Mouse (Mus musculus): ENCODE measurements around the gene Wdhd1. TPM values are rescaled to one million over a fixed set of nuclear protein-coding genes. Genes with fewer than 3 reads are reported as not detected.

Wdhd1 gene
- polyA plus RNA-seq, 1 experiment from 2014 or later, result 50.3 TPM

DNA sequence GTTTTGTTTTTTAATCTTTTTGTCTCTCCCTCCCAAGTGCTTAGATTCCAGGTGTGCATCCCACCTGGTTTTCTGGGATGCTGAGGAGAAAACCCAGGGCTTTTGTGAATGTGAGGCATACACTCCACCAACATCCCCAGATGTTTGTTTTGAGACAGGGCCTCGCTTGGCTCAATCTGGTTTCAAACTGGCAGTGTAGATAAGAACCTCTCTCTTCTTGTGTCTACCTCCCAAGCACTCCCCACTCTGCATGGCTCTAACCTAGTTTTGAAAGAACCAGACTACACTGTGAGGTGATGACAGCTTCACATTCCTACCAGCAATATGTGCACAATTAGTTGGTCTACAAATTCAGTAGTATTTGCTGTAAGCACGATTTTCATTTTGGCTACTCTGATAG lies 43.1 kb downstream of the Wdhd1 start:
- Histone ChIP-seq H3K4me3 (replicated peaks) (no peak overlapping the region), H3K4me2 (no peak overlapping the region), H3K36me3 (replicated peaks) (no peaks in the 10 kb centered on the region), H3K27ac (no peak overlapping the region), H3K4me1 (no peaks in the 10 kb centered on the region), H3K27me3 (no peaks in the 10 kb centered on the region), H3K9me3 (peaks cover 6% of the 10 kb centered on the region; the same call in 1 of the 2 replicates), H3K9ac (no peak overlapping the region)
- no peak for ATAC-seq (ENCODE audit: low FRiP score)
- WGBS, result 75% methylated on average over 2 of the region's 2 CpGs

DNA sequence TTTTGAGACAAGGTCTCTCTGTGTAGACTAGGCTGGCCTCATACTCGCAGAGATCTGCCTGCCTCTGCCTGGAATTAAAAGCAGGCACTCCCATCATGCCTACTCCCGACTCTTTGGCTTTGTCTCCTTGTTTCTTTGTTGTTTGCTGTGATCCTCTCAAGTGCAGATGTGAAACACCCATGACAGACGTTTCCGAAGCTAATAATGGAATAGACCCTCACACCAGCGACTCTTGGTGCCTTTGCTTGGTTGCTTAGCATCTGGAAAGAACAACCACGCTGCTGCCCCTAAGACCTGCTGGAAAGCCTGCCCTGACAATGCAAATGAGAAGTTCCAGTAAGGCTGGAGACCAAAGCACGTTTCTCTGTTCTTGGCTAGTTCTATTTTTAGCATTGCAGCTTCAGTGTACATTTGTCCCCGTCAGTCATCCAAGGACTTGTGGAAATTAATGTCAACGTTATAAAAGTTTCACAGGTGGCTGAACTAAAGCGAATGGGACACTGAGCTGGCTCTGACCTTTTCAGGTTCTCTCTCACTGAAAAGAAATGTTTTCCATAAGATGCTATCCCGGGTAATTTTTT lies 46.8 kb downstream of the Wdhd1 start:
- no peak for ATAC-seq (ENCODE audit: low FRiP score)
- WGBS, result 80% methylated on average over 11 of the region's 11 CpGs
- no peaks in the 10 kb centered on the region for H3K36me3 ChIP-seq (replicated peaks)

DNA sequence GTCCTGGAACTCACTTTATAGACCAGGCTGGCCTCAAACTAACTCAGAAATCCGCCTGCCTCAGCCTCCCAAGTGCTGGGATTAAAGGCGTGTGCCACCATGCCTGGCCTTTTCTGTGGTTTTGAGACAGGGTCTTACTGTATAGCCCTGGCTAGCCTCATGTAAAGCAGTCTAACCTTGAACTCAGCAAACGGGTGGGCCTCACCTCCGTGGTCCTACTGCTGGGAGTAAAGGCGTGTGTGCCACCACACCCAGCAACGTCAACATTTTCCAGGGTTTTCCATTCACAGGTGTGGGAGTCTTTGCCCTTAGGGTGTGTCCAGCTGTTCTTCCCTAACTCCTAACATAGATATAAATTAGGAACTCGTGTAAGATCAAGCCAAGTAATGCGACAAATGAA lies 50.7 kb downstream of the Wdhd1 start:
- 90% methylated on average over 8 of the region's 8 CpGs for WGBS
- H3K4me3 ChIP-seq (replicated peaks), result no peak overlapping the region
- no peaks in the 10 kb centered on the region for H3K36me3 ChIP-seq (replicated peaks)
- H3K4me1 ChIP-seq, result no peaks in the 10 kb centered on the region
- H3K9me3 ChIP-seq, result 0 out of 2 replicates have a peak, but pooled peaks cover 3% of the 10 kb centered on the region
- no peak for ATAC-seq (ENCODE audit: low FRiP score)
- no peak overlapping the region for H3K9ac ChIP-seq
- H3K4me2 ChIP-seq, result no peak overlapping the region
- no peaks in the 10 kb centered on the region for H3K27me3 ChIP-seq
- H3K27ac ChIP-seq, result no peak overlapping the region

More for the DNA sequence above, 46.8 kb downstream of the Wdhd1 start:
- H3K4me3 ChIP-seq (replicated peaks), result no peak overlapping the region
- H3K4me1 ChIP-seq, result no peaks in the 10 kb centered on the region
- H3K27ac ChIP-seq, result no peak overlapping the region
- no peak overlapping the region for H3K4me2 ChIP-seq
- no peaks in the 10 kb centered on the region for H3K27me3 ChIP-seq
- no peak overlapping the region for H3K9ac ChIP-seq
- H3K9me3 ChIP-seq, result 0 out of 2 replicates have a peak, but pooled peaks cover 3% of the 10 kb centered on the region

DNA sequence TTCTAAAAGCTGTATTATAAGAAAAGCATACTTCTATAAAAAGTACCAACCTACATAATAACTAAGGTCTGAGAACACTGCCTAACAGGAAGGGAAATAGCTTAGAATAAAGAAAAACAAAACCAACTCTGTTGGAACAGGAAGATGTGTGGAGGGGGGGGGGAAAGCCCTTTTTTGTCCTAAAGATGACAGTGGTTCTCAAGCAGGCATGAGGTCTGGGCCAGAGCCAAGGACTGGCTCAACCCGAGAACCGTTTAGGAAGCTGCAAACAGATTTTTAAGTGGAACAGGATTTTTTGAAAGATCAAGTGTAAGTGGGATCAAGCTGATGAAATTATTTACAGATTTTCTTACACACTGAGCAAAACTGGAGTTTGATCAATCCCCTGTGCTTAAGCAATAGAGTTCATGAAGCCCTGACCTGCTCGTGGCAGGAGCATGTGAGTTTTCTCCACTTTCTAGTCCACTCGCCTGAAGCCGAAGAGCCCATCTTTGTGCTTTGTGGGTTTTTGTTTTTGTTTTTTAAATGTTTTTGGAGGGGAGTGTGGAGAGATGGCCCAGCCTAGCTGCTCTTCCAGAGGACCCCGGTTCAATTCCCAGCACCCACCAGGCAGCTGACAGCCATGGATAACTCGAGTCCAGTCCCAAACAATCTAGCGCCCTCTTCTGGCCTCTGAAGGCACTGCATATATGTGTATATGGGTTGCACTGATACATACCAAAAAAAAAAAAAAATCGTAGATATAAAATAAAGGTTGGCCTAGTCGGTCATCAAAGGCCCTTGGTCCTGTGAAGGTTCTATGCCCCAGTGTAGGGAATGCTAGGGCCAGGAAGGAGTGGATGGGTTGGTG lies 52.0 kb downstream of the Wdhd1 start:
- 0 out of 2 replicates have a peak, but pooled peaks cover 3% of the 10 kb centered on the region for H3K9me3 ChIP-seq
- H3K9ac ChIP-seq, result no peak overlapping the region
- H3K36me3 ChIP-seq (replicated peaks), result no peaks in the 10 kb centered on the region
- H3K4me3 ChIP-seq (replicated peaks), result no peak overlapping the region
- no peaks in the 10 kb centered on the region for H3K4me1 ChIP-seq
- H3K27ac ChIP-seq, result no peak overlapping the region
- ATAC-seq (ENCODE audit: low FRiP score), result no peak
- H3K4me2 ChIP-seq, result no peak overlapping the region
- 79% methylated on average over 10 of the region's 10 CpGs for WGBS
- H3K27me3 ChIP-seq, result no peaks in the 10 kb centered on the region

DNA sequence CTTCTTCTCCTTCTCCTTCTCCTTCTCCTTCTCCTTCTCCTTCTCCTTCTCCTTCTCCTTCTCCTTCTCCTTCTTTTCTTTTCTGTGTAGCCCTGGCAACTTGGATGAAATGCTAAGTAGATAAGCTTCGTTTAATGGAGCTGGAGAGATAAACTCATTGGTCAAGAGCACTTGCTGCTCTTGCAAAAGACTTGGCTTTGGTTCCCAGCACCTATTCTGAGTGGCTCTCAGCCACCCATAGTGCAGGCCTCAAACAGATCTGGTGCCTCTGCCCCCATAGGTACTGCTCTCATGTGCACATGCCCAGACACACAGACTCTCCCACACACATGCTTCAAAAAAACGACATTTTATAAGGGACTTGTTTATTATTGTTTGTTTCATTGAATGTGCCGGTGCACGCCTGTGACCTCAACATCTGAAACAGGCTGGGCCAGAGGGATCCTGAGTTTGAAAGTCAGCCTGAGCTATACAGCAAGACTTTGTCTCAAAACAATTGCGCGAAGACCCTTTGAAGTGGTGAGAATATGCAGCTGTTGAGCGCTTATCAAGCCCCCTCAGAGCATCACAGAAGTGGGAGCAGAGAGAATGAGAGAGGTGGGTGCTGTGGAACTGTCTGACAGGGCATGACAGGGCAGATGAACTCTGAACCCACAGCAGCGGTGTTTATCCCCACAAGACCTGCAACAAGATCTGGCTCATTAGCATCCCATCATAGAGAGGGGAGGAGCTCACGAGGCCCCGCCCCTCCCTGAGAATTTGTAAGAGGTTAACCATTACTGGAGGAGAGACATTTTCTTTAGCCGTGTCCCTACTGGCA lies 53.8 kb downstream of the Wdhd1 start:
- H3K27ac ChIP-seq, result no peak overlapping the region
- H3K36me3 ChIP-seq (replicated peaks), result no peaks in the 10 kb centered on the region
- H3K9me3 ChIP-seq, result 0 out of 2 replicates have a peak, but pooled peaks cover 3% of the 10 kb centered on the region
- no peak overlapping the region for H3K4me3 ChIP-seq (replicated peaks)
- ATAC-seq (ENCODE audit: low FRiP score), result no peak
- no peak overlapping the region for H3K4me2 ChIP-seq
- 82% methylated on average over 11 of the region's 11 CpGs for WGBS
- no peak overlapping the region for H3K9ac ChIP-seq
- no peaks in the 10 kb centered on the region for H3K27me3 ChIP-seq
- no peaks in the 10 kb centered on the region for H3K4me1 ChIP-seq

DNA sequence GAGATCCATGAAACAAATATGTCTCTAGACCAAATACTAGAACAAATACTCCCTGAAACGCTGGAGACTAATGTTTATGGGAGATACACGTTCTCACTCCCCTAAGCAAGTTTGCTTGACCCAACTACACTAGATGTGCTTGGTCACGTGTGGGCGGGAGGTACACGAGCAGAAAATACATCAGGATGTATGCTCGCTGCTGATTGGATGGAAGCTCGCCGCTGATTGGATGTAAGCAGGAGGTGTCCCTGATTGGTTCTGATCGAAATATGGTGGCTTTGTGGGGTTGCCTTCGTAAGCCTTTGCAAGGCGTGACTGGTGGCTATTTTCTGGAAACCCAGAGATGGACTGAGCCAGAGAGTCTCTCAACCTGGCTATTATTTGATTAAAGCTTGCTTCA lies 55.1 kb downstream of the Wdhd1 start:
- no peak overlapping the region for H3K27ac ChIP-seq
- 0 out of 2 replicates have a peak, but pooled peaks cover 3% of the 10 kb centered on the region for H3K9me3 ChIP-seq
- ATAC-seq (ENCODE audit: low FRiP score), result no peak
- no peaks in the 10 kb centered on the region for H3K27me3 ChIP-seq
- no peak overlapping the region for H3K4me2 ChIP-seq
- H3K9ac ChIP-seq, result no peak overlapping the region
- no peaks in the 10 kb centered on the region for H3K36me3 ChIP-seq (replicated peaks)
- 87% methylated on average over 11 of the region's 11 CpGs for WGBS
- no peak overlapping the region for H3K4me3 ChIP-seq (replicated peaks)
- no peaks in the 10 kb centered on the region for H3K4me1 ChIP-seq

DNA sequence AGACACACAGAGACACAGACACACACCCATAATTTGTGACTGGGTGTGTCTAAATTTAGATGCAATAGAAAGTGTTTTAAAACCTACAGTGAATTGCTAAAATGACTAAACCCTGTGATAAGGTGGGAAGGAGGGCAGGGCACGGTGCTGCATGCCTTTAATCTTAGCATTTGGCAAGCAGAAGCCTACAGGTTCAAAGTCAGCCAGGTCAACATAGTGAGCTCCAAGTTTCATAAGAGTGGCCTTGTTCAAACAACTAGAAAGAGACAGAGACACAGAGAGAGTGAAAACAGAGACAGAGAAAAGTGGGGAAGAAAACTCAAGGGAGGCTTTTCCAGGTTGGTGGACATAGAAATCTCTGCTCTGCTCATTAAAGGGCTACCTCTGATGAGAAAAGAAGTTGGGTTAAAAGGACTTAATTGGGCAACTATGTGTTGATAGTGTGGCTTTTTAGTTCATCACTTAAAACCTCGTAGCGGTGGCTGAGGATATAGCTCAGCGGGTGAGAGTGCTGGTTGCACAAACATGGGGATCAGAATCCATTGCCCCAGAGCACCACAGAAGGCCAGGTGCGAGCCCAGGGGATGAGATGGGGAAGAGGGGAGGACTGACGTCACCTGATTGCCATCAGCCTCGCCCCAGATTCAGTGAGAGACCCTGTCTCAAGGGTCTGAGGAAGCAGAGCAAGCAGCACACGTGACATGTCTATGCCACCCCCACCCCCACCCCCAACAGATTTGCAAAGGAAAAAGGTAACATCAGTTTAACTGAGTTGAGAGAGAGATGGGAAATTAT lies 56.2 kb downstream of the Wdhd1 start:
- no peaks in the 10 kb centered on the region for H3K4me1 ChIP-seq
- no peak overlapping the region for H3K4me3 ChIP-seq (replicated peaks)
- no peak overlapping the region for H3K9ac ChIP-seq
- ATAC-seq (ENCODE audit: low FRiP score), result no peak
- H3K4me2 ChIP-seq, result no peak overlapping the region
- no peaks in the 10 kb centered on the region for H3K27me3 ChIP-seq
- no peak overlapping the region for H3K27ac ChIP-seq
- WGBS, result 84% methylated on average over 8 of the region's 8 CpGs
- no peaks in the 10 kb centered on the region for H3K9me3 ChIP-seq
- H3K36me3 ChIP-seq (replicated peaks), result no peaks in the 10 kb centered on the region

DNA sequence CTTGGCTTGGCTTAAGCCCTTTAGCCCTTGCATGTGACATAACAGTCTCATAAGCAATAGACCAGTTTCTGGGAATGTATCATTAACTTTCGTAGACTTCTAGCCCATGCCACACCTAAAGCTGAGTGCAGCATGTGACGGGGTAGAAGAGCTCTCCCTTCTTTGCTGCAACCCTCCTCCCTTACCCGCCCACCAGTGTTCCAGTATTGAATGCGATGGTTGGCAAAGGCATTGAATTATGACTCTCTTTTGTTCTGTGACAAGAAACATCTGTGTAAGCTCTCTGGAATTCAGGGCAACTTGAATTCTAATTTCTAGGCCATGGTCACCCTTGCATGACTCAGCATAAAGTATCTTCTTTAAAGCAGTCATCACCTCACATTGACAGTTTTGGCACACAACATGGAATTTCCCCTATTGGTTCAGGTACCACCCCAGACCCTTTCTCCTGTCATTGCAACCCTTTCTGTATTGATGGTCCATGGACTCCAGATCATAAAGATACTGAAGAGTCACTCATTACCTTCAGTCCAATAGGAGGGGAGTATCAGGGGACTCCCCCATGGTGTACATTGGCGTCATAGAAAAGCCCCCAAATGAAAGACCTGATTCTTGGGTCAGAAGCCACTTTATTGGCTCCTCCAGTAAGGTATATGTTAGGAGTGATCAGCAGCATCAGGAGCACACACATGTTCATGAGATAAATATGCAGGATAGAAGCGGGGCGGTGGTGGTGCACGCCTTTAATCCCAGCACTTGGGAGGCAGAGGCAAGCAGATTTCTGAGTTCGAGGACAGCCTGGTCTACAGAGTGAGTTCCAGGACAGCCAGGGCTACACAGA lies 57.7 kb downstream of the Wdhd1 start:
- Histone ChIP-seq H3K27me3 (no peaks in the 10 kb centered on the region), H3K4me2 (no peak overlapping the region), H3K9ac (no peak overlapping the region), H3K9me3 (no peaks in the 10 kb centered on the region), H3K4me3 (replicated peaks) (no peak overlapping the region), H3K36me3 (replicated peaks) (no peaks in the 10 kb centered on the region), H3K4me1 (no peaks in the 10 kb centered on the region), H3K27ac (no peak overlapping the region)
- no peak for ATAC-seq (ENCODE audit: low FRiP score)
- WGBS, result 86% methylated on average over 9 of the region's 9 CpGs

DNA sequence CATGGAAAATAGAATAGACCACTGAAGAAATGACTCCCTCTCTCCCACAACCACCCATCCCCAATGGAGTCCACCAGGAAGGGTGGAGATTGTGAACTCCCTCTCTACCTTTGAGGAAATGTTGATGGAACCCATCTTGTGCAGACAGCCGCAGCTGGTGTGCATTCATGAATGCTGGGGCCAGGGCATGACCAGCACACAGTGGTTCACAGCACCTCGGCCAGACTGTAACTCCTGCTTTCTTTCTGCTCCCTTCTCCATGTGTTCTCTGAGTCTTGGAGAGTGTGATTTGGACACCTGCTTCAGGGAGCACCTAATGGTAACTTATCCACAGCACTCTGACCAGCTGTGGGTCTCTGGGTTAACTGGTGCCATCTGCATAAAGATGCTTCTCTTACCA lies 60.1 kb downstream of the Wdhd1 start:
- H3K9ac ChIP-seq, result no peak overlapping the region
- H3K4me3 ChIP-seq (replicated peaks), result no peak overlapping the region
- no peaks in the 10 kb centered on the region for H3K4me1 ChIP-seq
- H3K27ac ChIP-seq, result no peak overlapping the region
- no peak for ATAC-seq (ENCODE audit: low FRiP score)
- H3K9me3 ChIP-seq, result no peaks in the 10 kb centered on the region
- no peaks in the 10 kb centered on the region for H3K27me3 ChIP-seq
- no peak overlapping the region for H3K4me2 ChIP-seq
- 95% methylated on average over 2 of the region's 2 CpGs for WGBS
- H3K36me3 ChIP-seq (replicated peaks), result no peaks in the 10 kb centered on the region

DNA sequence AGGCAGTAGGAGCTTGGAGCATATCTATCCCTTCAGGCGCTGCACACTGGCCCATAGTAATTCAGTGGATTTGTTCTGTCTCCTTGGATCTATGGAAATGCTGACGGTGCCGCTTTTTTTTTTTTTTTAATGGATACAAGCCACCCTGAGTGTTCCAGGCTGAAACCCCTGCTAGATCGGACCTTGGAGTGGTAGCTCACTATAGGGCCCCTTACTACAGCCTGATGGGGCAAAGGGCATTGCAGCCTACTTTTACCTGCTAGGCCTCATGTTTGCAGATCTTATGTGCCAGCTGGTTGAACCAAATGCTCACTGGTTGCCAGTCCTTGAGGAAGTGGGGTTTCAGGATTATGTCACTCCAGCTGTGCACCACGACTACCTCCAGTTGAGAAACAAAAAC lies 62.3 kb downstream of the Wdhd1 start:
- H3K9me3 ChIP-seq, result no peaks in the 10 kb centered on the region
- no peak overlapping the region for H3K4me3 ChIP-seq (replicated peaks)
- H3K27me3 ChIP-seq, result no peaks in the 10 kb centered on the region
- H3K9ac ChIP-seq, result no peak overlapping the region
- no peak for ATAC-seq (ENCODE audit: low FRiP score)
- H3K36me3 ChIP-seq (replicated peaks), result no peaks in the 10 kb centered on the region
- no peak overlapping the region for H3K27ac ChIP-seq
- no peak overlapping the region for H3K4me2 ChIP-seq
- 81% methylated on average over 5 of the region's 5 CpGs for WGBS
- H3K4me1 ChIP-seq, result no peaks in the 10 kb centered on the region

DNA sequence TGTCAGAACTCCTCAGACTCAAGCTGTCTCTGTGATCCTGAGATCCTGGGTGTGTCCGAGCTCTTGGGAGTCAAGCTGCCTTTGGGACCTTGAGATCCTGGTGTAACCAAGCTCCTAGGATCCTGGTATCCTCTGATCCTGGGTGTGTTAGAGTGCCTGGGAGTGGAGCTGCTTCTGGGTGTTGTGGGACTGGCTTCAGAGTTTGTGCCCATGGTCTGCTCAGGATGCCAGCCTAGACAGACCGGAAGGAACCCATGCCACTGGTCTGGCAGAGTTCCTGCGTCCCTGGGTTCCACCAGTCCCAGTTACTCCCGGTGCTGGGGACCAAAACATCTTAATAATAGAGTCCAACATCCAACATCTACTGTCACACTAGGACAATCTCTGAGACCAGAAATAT lies 63.4 kb downstream of the Wdhd1 start:
- WGBS, result 89% methylated on average over 4 of the region's 4 CpGs
- no peak for ATAC-seq (ENCODE audit: low FRiP score)

More for the DNA sequence above, 63.4 kb downstream of the Wdhd1 start:
- no peaks in the 10 kb centered on the region for H3K27me3 ChIP-seq
- no peak overlapping the region for H3K4me3 ChIP-seq (replicated peaks)
- no peaks in the 10 kb centered on the region for H3K36me3 ChIP-seq (replicated peaks)
- no peak overlapping the region for H3K9ac ChIP-seq
- H3K4me2 ChIP-seq, result no peak overlapping the region
- no peaks in the 10 kb centered on the region for H3K4me1 ChIP-seq
- no peak overlapping the region for H3K27ac ChIP-seq
- H3K9me3 ChIP-seq, result no peaks in the 10 kb centered on the region
